Mouse (Mus musculus) cortical plate, adult 2 months (tissue): ENCODE data around the gene E2f7.

Experiments
- CTCF ChIP-seq: fragments of 200-500 bp; IDR thresholded peaks from 2 replicates; pipeline ENCODE4 v1.5.1; 2011; ENCODE audit warnings: mild to moderate bottlenecking, control low read depth, low read length; ENCODE audit not compliant: insufficient read depth; ENCODE audit errors: extremely low read depth
- POLR2A ChIP-seq: fragments of 200-500 bp; IDR thresholded peaks from 2 replicates; pipeline ENCODE4 v1.6.1; 2011; ENCODE audit warnings: mild to moderate bottlenecking, low read length, control low read depth; ENCODE audit not compliant: insufficient read depth; ENCODE audit errors: extremely low read depth

- TF ChIP-seq CTCF (no peak), POLR2A (no peak)
Measured at GRCm38 (mm10) chr10:110763416-110763815, 18.2 kb downstream of the E2f7 start.
